Mouse (Mus musculus) midbrain, embryonic 10.5 days (tissue): ENCODE results near the gene Gm10401. TPM values are rescaled to one million over a fixed set of nuclear protein-coding genes. Genes with fewer than 3 reads are reported as not detected.

Experiments
- DNase-seq: peaks from one replicate; pipeline ENCODE4 v3.0.0-alpha.2; 2017; ENCODE audit warnings: low spot score
- H3K27ac ChIP-seq: fragments of 300-500 bp; sonication (generic); replicated peaks from 2 replicates; pipeline ENCODE4 v1.5.1; 2016; ENCODE audit warnings: mild to moderate bottlenecking
- H3K27me3 ChIP-seq: fragments of 300-500 bp; sonication (generic); 2 replicates; pipeline ENCODE4 v1.6.1; 2016; ENCODE audit warnings: low read depth, mild to moderate bottlenecking; ENCODE audit not compliant: poor library complexity, severe bottlenecking
- H3K36me3 ChIP-seq: fragments of 300-500 bp; sonication (generic); 2 replicates; pipeline ENCODE4 v1.6.1; 2016; ENCODE audit warnings: mild to moderate bottlenecking, moderate library complexity
- H3K4me1 ChIP-seq: fragments of 300-500 bp; sonication (generic); 2 replicates; pipeline ENCODE4 v1.6.1; 2016
- H3K4me3 ChIP-seq: fragments of 300-500 bp; sonication (generic); 2 replicates; pipeline ENCODE4 v1.5.1; 2016; ENCODE audit warnings: mild to moderate bottlenecking, moderate library complexity
- H3K9me3 ChIP-seq: fragments of 300-500 bp; sonication (generic); replicated peaks from 2 replicates; pipeline ENCODE4 v1.6.1; 2016; ENCODE audit warnings: mild to moderate bottlenecking
- WGBS: fragments of 180-500 bp; shearing (Covaris S2); methylation state at CpG from one replicate; pipeline ENCODE4 v1.1.7; 2016; 5-methylcytosine and 5-hydroxymethylcytosine counted together
- polyA plus RNA-seq: library from polyadenylated mRNA; unstranded; fragments of >200 nt; fragmentation: Nextera tagmentation; extraction: Ambion mirVana; gene quantifications from 2 replicates; pipeline ENCODE4 v1.2.1, GENCODE M21; 2016

The Gm10401 gene
- polyA plus RNA-seq: 23.5 and 25.4 TPM in 2 replicates

DNA sequence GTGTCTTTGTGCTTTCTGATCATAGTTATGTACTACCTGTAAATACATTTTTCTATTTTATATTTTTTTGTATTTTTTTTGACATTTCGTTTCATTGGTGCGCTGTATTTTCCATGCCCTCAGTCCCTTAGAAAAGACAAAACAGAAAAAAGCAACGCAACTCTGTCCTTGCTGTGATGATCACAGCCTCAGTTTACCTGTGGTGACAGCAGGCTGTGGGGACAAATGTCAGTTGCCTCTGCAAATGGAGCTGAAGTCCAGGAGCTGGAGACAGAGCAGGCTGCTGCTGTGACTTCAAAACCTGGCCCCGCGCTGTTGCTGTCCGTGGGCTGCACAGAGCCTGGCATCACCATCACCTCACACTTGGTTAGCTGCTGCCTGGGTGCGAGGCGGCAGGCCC, at the start of gene Gm10401:
Gene Gm10401 (minus strand): TSS at position 101 of the 400 bp plus-strand sequence.
- WGBS: 95% methylated on average over 8 of the region's 8 CpGs
- no peak within 1 kb of the TSS for H3K4me3 ChIP-seq
- no peak within 1 kb of the TSS for H3K27ac ChIP-seq
- H3K9me3 ChIP-seq: no peaks in the 10 kb centered on the region
- no peaks in the 10 kb centered on the region for H3K4me1 ChIP-seq
- H3K36me3 ChIP-seq: peaks cover 90% of the 10 kb centered on the region
- DNase-seq: no peak
- no peaks in the 10 kb centered on the region for H3K27me3 ChIP-seq

DNA sequence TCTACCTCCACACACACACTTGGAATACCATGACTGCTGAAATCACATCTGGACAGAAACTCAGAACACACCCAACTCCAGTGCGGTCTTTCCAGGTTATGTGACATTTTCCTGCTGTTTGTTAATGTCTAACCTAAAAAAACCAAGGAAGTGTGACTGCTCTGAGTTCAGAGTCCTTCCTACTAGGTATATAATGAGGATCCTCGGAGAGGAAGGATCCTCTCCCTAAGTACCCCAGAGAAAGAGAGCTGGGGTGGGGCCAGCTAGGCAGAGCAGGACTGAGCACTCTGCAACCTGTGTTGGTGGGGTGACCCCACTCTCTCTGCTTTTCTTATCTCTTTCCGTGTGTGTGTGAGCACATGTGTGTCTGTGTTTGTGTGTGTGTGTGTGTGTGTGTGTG, 49.3 kb upstream of the Gm10401 start:
- no peak for DNase-seq
- WGBS: 96% methylated on average over 3 of the region's 3 CpGs
- Histone ChIP-seq H3K9me3 (no peaks in the 10 kb centered on the region; the same call in 1 of the 2 replicates), H3K27me3 (no peaks in the 10 kb centered on the region), H3K27ac (no peak overlapping the region), H3K4me1 (peaks cover 19% of the 10 kb centered on the region), H3K36me3 (peaks cover 92% of the 10 kb centered on the region), H3K4me3 (no peak overlapping the region)

DNA sequence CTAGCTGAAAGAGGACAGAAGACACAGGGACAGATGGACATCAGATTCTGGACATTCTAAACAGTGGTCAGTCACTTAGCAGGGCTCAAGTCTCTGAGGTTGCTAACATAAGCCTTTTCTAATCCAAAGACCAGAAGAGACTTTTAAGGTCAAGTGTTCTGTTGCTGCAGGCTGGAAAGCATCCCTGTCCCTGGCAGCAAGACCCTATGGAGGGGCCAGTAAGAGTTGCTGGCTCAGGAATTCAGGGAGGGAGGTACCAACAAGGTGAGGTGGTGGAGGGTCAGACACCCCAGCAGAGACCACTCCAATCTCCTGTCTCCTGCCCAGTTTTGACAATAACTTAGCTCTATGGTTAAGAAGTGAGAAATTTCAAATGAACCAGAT, 48.6 kb upstream of the Gm10401 start:
- DNase-seq: no peak
- Histone ChIP-seq H3K4me3 (no peak overlapping the region), H3K4me1 (peaks cover 18% of the 10 kb centered on the region), H3K27ac (no peak overlapping the region), H3K9me3 (no peaks in the 10 kb centered on the region; the same call in 1 of the 2 replicates), H3K36me3 (peaks cover 92% of the 10 kb centered on the region), H3K27me3 (no peaks in the 10 kb centered on the region)

DNA sequence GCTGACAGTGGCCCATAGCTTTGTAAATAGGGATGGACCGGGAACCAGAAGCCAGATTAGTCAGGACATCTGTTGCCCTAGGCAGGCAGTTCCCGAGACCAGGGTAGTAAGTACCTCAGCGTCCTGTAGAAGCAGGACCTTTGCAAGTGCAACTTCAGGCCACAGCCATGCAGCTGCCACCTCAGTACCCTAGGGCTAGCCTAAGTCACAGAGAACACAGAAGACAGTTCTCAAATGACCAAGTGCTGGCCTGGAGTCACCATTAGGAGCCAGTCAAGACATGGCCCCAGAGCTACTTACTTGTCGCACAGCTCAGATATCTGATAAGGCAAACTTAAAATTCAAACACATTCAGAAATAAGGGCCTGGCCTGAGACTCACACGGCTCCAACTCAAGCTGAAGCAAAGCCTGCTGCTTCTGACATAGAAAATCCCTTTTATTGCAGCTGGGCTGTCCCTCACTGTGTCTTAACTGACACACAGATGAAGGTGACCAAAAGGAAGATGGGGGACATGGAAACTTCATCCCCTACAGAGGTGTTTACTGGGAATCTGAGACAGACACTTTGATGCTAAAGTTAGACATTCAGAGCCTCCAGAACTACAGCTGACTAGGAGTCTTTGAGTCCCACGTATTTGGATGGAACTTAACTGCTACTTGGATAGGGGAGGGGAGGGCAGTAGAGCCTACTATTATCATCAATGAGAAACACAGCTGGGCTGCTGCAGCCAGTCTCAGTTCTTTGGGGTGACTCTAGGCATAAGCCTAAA, 48.1 kb upstream of the Gm10401 start:
- Histone ChIP-seq H3K36me3 (peaks cover 87% of the 10 kb centered on the region), H3K4me1 (peaks cover 18% of the 10 kb centered on the region), H3K27ac (no peak overlapping the region), H3K9me3 (no peaks in the 10 kb centered on the region; the same call in 1 of the 2 replicates), H3K4me3 (no peak overlapping the region), H3K27me3 (no peaks in the 10 kb centered on the region)
- WGBS: 87% methylated on average over 6 of the region's 6 CpGs
- DNase-seq: no peak

DNA sequence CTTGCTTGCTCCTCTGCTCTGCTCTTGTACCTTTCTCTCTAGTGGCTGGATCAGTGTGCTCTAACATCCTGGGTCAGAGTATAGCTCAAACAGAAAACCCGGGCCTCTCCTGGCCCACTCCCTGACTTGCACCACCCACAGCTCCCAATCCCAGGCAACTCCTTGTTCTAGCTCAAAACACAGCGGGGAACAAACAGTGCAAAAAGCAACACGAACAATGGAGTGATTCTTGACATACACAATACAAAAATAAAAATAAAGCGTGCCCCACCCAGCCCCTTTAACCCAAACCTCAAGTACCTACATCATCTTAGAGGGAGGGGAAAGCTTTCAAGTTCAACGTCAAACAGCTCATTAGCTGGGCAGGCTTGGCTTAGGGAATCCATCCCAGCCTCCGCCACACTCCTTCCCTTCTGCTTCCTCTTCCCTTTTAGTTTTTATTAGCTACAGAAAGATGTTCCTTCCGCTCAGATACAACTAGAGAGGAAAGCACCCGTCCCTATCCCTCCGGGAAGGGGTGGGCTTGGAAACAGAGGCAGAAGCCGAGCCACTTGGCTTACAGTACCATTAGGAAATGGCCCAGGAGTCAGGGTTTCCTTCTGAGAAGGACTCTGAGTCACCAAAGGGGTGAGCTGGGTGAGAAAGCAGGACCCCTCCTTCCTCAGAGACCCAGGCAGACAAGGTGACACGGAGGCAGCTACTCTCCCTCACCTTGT, 47.3 kb upstream of the Gm10401 start:
- Histone ChIP-seq H3K36me3 (peaks cover 79% of the 10 kb centered on the region), H3K9me3 (no peaks in the 10 kb centered on the region; the same call in 1 of the 2 replicates), H3K4me3 (no peak overlapping the region), H3K4me1 (peaks cover 23% of the 10 kb centered on the region), H3K27ac (no peak overlapping the region), H3K27me3 (no peaks in the 10 kb centered on the region)
- WGBS: 80% methylated on average over 11 of the region's 11 CpGs
- DNase-seq: no peak

DNA sequence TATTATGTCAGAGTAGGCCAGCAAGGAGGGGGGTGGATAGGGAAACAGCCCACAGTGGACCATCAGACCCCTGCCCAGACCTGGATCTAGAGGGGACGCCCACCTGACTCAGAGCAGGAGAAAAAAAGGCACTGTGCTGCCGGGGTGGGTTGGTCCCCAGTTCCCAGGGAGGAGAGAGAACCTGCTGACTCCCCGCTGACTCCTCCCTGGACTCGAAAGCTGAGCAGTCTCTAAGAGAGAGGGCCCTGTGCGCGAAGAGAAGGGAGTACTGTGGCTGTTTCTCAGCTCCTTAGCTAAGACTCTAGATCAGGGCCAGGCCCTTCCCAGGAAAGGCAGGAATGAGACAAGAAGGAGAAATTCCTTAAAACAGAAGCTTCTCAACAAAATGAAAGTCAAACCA, 46.4 kb upstream of the Gm10401 start:
- Histone ChIP-seq H3K4me1 (peaks cover 23% of the 10 kb centered on the region), H3K27ac (no peak overlapping the region), H3K4me3 (no peak overlapping the region), H3K9me3 (no peaks in the 10 kb centered on the region; the same call in 1 of the 2 replicates), H3K27me3 (no peaks in the 10 kb centered on the region), H3K36me3 (peaks cover 70% of the 10 kb centered on the region)
- 82% methylated on average over 6 of the region's 6 CpGs for WGBS
- DNase-seq: no peak

DNA sequence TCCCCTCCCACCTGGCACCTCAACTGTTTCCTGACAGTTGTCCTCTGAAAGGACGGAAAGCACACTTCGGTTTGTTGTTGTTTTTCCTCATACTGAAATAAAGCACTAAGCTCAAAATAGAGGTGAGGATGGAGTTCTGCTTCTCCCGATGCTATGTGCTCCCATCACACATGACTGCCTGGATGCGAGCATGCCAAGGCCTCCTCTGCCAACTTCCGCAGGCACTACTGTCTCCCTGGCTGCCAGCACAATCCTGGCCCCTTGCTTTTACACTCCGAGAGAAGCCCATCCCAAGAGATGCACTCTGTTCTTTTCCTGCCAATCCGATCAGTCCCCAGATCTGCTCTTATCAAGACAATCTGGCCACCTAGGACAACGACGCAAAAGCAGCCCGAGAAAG, 45.5 kb upstream of the Gm10401 start:
- H3K9me3 ChIP-seq: no peaks in the 10 kb centered on the region
- peaks cover 23% of the 10 kb centered on the region for H3K4me1 ChIP-seq
- H3K27ac ChIP-seq: 0 out of 2 replicates have a peak overlapping the region, but pooled peaks have one; percentile 6
- H3K36me3 ChIP-seq: peaks cover 61% of the 10 kb centered on the region
- no peak overlapping the region for H3K4me3 ChIP-seq
- no peak for DNase-seq
- no peaks in the 10 kb centered on the region for H3K27me3 ChIP-seq
- WGBS: 86% methylated on average over 10 of the region's 10 CpGs

DNA sequence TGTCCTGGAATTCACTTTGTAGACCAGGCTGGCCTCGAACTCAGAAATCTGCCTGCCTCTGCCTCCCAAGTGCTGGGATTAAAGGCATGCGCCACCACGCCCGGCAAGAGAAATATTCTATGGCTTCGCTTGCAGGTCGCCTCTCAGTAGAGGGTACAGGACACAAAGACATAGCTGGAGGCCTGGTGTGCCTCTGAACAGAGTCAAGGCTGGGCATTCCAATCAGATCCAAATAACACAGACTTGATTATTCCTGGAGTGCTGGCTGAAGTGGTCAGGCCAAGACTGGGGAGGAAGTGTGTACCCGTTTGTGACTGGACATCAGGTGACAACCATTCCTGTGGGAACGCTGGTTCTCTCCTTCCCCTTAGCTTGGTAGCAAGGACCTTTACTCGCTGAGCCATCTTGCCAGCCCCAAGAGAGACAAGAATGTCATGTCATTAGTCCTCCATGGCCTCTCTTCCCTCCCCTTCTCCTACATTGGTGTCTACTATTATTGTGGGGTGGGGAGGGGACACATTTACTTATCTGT, 44.1 kb upstream of the Gm10401 start:
- H3K9me3 ChIP-seq: no peaks in the 10 kb centered on the region
- H3K27ac ChIP-seq: no peak overlapping the region
- 91% methylated on average over 9 of the region's 9 CpGs for WGBS
- H3K36me3 ChIP-seq: peaks cover 47% of the 10 kb centered on the region
- peaks cover 23% of the 10 kb centered on the region for H3K4me1 ChIP-seq
- no peak overlapping the region for H3K4me3 ChIP-seq
- DNase-seq: no peak
- H3K27me3 ChIP-seq: peaks cover 6% of the 10 kb centered on the region; the same call in 1 of the 2 replicates

DNA sequence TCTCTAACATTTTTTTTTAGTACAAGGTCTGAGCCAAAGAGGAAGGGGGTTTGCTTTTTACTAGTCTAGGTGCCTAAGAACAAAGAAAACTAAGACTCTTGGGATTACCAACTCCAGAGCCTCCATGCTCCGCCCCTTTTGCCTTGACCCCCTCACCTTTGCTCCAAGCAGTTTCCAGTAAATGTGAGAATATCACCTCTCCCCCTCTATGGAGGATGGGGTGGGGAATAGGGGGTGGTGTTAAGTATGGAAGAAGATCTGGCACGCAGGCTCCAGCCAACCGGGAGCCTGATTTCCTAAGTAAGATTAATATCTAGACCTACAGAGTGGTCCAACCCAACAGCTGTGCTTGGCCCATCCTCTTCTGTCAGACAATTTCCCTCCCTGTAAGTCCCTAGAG, 42.6 kb upstream of the Gm10401 start:
- WGBS: 82% methylated on average over 3 of the region's 3 CpGs
- no peak for DNase-seq
- H3K36me3 ChIP-seq: peaks cover 32% of the 10 kb centered on the region
- no peak overlapping the region for H3K4me3 ChIP-seq
- no peak overlapping the region for H3K27ac ChIP-seq
- peaks cover 6% of the 10 kb centered on the region; the same call in 1 of the 2 replicates for H3K27me3 ChIP-seq
- no peaks in the 10 kb centered on the region for H3K9me3 ChIP-seq
- peaks cover 23% of the 10 kb centered on the region for H3K4me1 ChIP-seq

DNA sequence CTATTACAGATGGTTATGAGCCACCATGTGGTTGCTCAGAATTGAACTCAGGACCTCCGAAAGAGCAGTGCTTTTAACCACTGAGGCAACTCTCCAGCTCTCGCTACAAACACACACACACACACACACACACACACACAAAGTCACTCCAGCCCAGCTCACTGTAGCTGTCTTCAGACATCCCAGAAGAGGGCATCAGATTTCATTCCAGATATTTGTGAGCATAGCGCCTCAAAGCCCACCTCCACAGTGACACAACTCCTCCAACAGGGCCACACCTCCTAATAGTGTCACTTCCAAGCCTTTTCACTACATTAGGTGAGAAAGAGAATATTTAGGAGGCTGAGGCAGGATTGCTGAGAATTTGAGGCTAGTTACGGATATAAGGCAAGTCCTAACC, 41.0 kb upstream of the Gm10401 start:
- Histone ChIP-seq H3K36me3 (peaks cover 16% of the 10 kb centered on the region), H3K4me1 (peaks cover 22% of the 10 kb centered on the region), H3K9me3 (no peaks in the 10 kb centered on the region), H3K27me3 (peaks cover 6% of the 10 kb centered on the region; the same call in 1 of the 2 replicates), H3K27ac (no peak overlapping the region), H3K4me3 (no peak overlapping the region)
- no peak for DNase-seq
- WGBS: 76% methylated on average over 4 of the region's 4 CpGs

DNA sequence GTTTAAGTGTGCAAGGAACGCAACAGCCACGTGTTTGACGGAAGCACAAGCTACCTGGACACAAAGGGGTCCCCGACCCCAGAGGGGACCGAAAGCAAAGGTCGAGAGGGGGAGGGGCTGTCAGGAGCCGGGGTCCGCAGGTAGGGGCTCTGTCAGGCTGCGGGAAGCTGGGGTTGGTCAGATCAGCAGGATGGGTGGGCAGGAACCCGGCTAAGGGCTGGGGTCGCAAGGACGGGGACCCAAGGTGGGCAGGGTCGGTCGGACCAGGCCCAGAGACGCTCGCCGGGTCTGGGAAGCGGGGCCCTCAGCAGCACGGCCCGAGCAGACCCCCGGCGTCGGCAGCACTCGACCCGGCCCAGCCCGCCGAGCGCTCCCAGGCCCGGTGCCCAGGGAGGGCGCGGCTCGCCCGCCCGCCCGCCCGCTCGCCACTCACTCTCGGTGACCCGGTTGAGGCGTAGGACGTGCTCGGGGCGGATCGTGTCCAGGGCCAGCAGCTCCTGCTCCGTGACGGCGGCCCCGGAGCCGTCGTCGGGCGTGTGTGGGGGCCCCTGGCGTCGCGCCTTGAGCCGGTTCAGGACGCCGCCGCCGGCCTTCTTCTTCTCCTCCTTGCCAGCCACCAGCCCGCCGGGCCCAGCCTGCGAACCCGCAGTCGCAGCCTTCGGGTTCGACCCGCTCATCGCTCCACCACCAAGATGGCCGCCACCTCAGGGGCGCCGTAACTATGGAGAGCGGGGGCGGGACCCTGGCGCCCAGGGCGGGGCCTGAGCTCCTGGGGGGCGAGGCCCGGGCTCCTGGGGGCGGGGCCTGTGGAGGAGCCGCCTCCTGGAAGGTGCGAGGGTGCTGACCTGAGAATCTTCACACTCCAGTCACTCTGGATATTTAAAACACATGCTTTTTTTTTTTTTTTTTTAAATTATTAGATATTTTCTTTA, 36.4 kb upstream of the Gm10401 start, which contains the start of gene Unc119b:
Gene Unc119b (minus strand): TSS at position 742 of the 932 bp plus-strand sequence.
- peaks cover 21% of the 10 kb centered on the region for H3K4me1 ChIP-seq
- H3K4me3 ChIP-seq: peak within 1 kb of the TSS; percentile 99
- no peaks in the 10 kb centered on the region for H3K9me3 ChIP-seq
- peak within 1 kb of the TSS; percentile 91 for H3K27ac ChIP-seq
- peak; percentile 90 for DNase-seq
- under 1% methylated on average over 68 of the region's 81 CpGs for WGBS
- peaks cover 6% of the 10 kb centered on the region; the same call in 1 of the 2 replicates for H3K27me3 ChIP-seq
- peaks cover 26% of the 10 kb centered on the region for H3K36me3 ChIP-seq
